Mouse (Mus musculus) kidney, postnatal 25 days (tissue): ENCODE results near the gene Rdx.
"Not testable (repeated sequence)": the region's sequence is repeated elsewhere in the genome, so short reads cannot be mapped to it uniquely, and the experiment has no call there.

ENCODE experiments used
- DNase-seq, 2 experiments: peaks; one replicate each; pipeline ENCODE4 v3.0.0; 2021; ENCODE audit warnings: mixed read lengths in 2 of 2

Gene Rdx

GRCm38 (mm10) chr9:52059788-52060187, 12.8 kb downstream of the Rdx start:
- DNase-seq: no peak

DNA sequence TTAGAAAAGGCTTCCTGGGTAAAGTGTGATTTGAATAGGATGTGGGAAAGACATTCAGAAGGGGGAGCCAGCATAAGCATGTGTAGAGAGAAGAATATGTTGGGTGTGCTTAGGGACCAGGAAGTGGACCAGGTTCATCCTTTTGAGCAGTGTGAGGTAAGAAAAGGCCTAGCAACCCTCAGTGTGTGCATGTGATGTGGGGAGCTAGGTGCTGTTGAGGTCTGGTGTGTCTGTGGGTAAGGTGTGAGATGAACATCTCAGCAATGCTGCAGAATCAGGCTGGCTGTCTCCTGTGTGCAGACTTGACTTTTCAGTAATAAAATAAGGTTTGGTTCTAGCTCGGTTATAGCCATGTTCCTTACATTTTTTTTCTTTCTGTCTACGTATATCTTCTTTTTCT, 23.1 kb downstream of the Rdx start:
- no peak for DNase-seq

DNA sequence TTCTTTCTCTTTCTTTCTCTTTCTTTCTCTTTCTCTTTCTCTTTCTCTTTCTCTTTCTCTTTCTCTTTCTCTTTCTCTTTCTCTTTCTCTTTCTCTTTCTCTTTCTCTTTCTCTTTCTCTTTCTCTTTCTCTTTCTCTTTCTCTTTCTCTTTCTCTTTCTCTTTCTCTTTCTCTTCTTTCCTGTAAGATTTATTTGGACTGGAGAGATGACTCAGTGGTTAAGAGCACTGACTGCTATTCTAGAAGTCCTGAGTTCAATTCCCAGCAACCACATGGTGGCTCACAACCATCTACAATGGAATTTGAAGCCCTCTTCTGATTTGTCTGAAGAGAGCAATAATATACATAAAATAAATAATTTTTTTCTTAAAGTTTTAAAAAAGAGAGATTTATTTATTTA, 24.4 kb downstream of the Rdx start:
- not testable (repeated sequence) for DNase-seq

DNA sequence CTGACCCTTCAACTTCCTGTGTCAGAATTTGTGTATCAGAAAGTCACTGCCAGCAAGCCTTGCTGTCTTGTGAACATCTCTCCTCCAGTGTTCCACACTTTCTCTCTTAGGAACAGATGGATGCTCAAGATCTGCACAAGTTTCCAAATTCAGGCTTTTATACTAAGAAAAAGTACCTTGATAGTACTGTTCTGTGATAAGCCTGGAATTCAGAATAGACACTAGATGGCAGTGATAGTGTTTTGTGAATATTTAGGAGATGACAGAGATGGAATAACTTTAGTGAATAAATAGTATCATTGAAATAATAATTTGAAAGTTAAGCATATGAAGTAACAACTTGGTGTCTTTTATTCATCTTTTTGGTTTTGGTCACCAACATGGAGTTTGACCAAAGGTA, 25.2 kb downstream of the Rdx start:
- DNase-seq: no peak

DNA sequence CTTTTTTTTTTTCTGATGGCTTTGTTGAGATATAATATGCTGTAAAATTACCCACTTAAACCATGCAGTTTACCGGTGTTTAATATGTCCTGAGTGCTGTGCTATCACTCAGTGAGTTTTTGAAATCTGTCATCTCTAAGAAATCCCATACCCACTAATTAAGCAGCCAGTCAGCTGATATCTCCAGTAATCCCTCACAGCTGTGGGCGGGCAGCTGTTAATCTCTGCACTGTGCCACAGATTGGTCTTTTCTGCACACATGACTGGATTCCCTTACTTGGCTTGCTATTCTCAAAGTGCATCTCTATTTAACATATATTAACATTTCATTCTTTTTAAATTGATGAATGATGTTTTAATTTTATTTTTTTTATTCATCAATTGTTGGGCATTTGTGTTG, 29.1 kb downstream of the Rdx start:
- DNase-seq: no peak

- no peak for DNase-seq
Observed at GRCm38 (mm10) chr9:52077692-52078091, 30.7 kb downstream of the Rdx start.

DNA sequence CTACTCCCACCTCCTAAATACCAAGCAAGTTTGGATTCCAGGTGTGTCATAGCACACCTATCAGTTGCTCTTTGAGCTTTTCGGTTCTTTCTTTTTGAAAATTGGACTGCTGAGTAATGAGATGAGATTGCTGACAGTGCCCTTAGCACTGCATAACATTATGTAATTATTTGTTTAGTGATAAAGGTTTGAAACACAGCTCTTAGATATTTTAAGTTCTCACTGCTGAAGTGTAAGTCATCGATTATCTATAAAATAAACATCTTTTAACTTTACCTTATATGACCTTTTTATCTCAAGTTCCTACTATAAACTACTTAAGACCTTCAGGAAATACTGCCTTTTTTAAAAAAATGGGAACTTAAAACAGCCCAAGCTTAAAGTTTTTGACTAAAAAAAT, 35.0 kb downstream of the Rdx start:
- DNase-seq: no peak

DNA sequence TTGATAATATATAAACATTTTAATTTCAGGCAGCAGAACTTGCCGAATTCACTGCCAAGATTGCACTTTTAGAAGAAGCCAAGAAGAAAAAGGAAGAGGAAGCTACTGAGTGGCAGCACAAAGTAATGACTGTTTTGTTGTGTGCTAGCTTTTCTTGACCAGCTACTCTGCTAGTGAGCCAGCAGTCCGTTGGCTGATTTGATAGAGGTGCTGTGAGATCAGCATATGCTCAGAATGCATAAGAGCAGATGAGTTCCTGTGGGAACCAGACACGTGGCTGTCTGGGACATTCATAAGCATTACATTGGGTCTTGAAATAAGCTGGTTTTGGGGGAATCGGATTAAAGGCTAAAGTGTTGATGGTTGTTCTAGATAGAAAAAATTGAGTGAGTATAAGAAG, 35.4 kb downstream of the Rdx start:
- DNase-seq: no peak

DNA sequence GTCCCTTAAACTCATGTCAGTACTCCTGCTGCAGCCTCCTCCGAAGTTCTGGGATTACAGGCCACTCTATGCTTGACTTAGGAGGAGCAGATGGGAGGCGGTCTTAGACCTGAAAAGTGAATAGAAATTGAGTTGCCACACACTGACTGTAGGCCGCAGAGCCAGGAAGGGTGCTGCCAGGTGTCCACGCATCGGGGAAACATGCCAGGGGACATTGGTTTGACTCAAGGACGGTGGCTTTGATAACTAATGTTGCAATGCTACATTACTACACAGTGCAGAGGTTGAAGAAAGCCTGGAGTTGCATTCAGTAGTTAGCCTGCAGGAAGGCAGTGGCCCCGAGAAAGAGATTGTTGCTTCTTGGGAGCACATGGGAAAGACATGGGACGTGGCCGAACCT, 44.8 kb downstream of the Rdx start:
- DNase-seq: no peak

DNA sequence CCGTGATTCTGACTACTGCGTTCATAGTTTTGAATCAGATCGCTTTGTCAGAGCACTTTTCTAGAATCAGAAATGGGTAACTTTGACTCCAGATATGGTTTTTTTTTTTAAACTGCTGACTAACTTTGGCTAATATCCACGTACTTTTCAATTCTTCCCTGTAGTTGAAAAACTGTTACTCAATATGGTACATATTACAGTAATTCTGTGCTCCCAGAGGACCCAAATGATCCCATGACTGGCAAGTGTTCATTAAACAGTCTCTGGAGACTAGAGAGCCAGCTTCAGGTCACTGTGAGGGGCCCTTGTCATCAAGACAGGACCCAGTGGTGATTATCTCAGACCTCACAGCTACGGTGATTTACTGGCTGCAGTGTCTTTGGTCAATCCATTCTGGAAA, 45.3 kb downstream of the Rdx start:
- no peak for DNase-seq

DNA sequence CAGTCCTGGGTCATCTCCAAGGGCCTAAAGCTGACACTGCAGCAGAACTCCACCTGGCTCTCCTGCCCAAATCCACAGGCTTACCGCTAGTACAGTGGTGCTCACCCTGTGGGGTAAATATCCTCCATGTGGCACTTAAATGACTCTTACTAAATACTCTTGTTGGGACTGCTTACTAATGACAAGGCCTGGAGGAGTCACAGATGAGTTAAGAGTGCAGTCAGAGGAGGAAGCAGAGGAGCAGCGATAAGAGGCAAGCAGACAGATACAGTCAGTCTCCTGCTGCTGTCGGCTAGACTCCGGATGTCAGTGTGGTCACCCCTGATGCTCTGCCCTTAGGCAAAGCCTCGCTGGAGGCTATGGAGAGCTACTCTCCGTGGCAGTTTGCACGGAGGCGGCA, 46.1 kb downstream of the Rdx start:
- DNase-seq: no peak

DNA sequence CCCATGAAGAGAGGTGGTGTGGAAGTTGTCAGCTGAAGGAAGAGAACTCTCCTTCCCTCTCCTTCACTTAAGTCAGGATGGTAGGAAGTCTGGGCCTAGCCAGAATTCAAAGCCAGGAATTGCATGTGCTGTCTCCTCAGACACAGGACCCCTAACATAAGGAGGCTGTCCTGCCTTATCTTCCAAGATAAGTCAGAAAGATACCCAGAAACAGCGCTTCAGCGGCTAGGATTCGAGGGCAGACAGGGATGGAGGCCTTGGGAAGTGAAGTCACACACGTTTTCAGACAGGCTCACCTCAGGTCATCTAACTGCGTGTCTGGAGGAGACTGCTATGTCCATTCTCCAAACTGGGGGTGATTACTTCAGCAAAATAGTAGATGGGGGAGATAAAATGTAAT, 47.0 kb downstream of the Rdx start:
- DNase-seq: no peak

DNA sequence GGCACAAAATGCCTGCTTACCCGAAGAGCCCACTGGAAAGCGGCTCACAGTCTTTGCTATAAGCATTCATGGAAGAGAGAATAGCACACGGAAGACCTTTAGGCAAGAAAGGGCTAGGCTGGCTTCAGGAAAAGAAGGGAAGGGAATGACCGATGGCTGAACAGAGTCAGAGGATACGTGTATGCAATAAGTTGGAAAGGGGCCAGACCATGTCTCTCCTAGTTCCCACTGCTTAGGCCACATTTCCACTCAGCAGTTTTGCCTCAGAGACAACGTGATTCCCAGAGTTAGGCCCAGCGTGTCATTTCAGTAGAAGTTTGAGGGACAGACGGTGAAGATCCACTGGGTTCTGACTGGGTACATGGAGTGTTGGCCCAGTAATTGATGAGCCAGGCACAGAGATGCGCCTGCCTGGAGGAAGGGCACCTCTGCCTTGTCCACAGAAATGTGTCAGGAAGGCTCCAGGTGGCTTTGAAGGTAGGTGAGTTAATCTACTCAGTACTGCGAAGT, 47.6 kb downstream of the Rdx start:
- no peak for DNase-seq

DNA sequence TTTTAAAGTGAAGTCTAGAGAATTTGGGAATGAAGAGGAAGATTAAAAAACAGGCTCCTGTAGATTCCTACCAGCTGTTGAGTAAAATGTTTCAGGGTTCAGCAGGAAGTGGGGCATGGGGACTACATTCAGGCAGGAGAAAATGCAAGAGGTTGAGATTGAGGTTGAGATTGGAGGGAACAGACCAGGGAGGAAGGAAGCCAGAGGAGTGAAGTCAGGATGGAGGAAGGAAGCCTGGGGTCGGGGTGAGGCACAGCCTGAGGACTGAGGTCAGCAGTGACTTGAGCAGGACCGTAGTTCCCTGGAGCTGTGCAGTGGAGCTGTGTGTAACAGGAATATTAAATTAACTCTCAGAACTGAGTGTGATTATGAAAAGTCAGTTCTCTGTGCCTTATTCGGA, 48.7 kb downstream of the Rdx start:
- no peak for DNase-seq

GRCm38 (mm10) chr9:52097386-52097785, 50.4 kb downstream of the Rdx start:
- peak in 1 of 2 experiments; percentile 56 for DNase-seq

DNA sequence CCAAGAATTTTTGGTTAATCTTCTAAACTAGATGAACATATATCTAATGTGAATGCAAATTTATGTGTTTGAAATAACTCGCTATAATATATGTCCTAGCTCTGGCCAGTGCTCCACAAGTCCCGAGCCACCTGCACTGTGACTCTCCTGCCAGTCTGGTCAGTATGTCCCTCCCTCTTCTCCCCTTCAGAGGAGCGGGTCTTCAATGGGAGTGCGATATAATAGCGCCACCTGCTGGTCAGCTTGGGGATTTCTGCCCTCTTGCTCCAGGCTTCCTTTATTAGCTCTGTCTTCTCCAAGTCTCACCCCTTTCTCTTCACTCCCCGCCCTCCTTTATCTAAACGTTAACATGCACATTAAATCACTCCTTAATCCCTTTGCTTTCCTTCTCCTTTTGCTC, 51.6 kb downstream of the Rdx start:
- peak; percentile 76 to 88 for DNase-seq

- DNase-seq: no peak
Observed at GRCm38 (mm10) chr9:52100426-52100825, 53.5 kb downstream of the Rdx start.

DNA sequence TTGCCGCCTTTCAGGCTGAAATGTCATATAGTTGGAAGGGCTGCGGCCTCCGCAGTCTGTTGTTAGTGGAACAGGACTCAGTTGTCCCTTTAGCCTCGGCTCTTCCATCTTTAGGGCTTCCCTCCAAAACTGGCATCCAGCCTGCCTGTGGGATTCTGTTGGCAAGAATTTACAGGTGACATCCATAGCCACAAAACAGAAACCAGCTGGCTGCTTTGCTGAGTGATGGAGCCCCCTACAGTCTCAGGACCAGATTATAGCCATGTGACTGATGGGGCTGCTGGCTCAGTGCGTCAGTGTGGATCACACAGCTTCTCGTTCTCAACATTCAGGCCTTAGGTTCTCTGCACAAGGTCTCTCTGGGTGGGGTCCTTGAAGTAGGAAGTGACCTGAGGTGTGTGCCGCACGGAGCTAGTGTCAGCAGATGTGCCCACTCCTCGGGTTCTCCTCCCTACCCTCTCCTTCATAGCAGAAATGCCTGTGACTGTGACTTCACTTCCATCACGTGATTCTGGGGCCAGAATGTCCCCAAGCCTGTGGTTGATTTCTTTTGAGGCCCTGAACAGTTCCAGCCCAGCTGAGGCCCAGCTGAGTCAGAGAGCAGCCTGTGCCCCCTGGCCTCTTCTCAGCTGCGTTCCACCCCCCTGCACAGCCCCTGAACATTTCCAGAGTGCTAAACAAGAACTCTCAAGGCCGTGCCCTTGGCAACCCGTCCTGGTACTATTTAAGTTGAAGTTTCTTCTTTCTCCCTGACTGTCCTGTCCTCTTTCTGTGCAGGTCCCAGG, 55.3 kb downstream of the Rdx start:
- DNase-seq: no peak

DNA sequence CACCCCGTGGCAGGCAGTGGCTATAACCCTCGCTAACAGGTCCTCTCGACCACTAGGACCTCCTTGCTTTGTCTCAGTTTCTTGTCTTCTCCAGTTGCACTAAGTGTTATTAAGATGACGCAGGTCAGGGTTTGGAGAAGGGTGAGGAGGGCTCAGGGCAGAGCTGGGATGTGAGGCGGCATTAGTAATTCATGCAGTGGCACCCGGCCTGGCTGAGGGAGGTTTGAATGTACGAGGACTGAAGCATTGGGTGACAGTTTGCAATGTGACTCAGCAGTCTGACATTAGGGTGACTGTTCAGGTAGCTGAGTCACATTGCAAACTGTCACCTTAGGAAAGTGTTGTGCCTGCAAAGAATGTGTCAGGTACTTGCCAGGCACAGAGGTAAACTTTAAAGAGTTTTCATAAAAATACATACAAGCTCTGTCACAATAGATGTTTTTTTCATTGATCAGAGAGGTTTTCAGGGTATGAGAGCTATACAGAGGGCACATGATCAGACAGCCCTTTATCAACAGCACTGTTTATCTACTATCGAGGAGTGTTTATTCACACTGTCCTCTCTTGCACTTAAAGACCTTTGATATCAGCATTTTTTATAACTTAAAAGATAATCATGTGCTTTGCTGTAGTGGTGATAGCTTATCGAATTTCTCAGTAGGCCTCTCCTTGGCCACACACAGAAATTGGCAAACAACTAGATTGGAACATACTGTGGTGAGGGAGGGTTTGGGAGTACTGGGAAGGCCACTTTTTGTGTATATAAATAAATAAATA, 56.7 kb downstream of the Rdx start:
- no peak for DNase-seq

GRCm38 (mm10) chr9:52104225-52104615, 57.2 kb downstream of the Rdx start:
- no peak for DNase-seq

DNA sequence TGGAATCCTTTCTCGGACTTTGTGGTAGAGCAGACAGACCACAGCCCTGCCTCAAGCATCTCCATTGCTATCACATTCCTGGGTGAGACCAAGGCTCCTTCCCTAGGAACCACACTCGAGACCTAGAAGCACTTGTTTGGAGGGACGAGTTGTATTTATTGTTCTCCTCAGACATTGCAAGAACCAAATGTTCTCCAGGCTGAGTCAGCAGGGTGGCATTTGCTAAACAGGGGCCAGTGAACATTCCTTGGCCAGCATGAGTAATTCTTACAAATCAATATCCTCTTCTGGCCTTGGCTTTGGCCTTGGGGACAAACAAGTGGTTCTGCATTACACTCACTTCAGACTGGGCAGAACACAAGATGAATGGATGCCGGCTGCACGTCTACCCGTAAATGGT, 58.5 kb downstream of the Rdx start:
- no peak for DNase-seq

- no peak for DNase-seq
Observed at GRCm38 (mm10) chr9:52107161-52107560, 60.2 kb downstream of the Rdx start.

DNA sequence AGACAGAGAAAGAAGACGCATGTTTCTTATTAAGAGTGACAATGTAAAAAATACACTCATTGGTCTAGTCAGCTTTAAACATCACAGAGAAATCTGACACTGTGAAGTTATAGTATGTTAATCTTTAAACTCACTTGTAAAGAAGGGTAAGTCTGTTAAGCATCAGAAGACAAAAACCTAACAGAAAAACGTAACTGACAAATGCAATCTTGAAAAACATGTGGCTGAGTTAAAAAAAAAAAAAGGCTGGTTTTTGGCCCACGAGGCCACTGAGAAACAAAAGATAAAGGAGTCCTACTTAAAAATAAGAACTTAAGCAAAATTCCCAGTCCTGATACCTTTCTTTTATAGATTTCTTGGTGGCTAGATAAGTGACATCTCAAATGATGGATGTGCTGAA, 63.8 kb downstream of the Rdx start:
- no peak for DNase-seq

DNA sequence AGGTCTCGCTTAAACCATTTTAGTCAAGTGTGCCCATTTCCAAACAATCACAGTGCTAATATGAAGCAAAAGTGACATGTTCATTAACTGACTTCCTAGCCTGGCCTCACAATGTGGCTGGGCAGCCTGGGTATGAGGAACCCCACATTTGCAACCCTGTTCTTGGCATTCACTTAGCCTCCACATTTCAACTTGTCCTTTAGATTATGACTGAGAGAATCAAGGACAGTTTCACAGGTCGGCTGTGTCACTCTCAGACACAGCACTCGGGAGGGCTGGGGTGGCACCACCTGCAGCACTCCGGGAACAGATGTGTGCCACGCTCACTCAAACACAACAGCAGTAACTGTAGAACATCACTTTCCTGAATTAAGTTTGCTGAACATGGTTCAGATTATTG, 66.1 kb downstream of the Rdx start:
- DNase-seq: no peak
